Mouse (Mus musculus) neural tube, embryonic 10.5 days (tissue): Measurements from ENCODE around the gene Ppp2r1a.
A peak's percentile ranks its signal among the peaks of the same experiment; 100 is the strongest.

Experiments
- DNase-seq: peaks from one replicate; pipeline ENCODE4 v3.0.0-alpha.2; 2017; ENCODE audit warnings: low spot score; ENCODE audit errors: extremely low spot score

Gene Ppp2r1a

DNA sequence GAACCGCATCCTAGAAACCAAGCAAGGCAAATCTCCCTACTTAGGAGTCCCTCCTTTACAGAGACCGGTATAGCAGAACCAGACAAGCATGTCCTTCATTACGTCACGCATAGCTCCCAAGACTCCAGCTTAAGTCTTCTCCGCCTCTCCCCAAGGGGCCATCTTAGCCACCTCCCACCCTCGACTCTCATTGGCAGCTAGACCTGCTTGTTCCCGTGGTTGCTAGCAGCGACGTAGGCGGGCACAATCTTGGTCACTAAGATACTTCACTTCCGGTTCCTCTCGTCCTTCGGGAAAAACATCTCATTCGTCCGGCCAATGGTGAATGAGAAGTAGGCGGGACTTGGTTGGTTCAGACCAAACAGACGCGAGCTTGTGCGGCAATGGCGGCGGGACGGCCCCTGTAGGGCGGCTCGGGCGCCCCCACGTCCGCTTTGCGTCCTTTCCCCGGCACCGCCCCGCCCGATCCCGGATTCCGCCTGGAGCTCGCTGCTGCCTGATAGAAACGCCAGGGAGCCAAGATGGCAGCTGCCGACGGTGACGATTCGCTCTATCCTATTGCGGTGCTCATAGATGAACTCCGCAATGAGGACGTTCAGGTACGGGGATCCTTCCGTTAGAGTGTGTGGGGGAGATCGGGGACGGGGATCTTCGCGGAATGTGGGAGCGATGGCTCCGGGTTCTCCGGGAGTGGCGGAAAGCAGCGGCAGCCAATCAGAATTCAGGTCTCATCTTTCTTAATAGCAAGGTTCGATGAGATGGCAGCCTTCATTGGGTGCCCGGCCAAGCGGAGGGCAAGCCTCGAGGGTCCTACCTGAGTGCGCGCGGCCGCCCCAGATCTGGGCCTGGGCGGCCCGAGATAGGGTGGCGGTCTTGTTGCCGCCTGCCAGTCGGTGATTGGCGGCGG lies at the start of gene Ppp2r1a:
Gene Ppp2r1a, plus strand, starts transcription at position 327 of the 907 bp plus-strand sequence.
- peak; percentile 95 for DNase-seq

DNA sequence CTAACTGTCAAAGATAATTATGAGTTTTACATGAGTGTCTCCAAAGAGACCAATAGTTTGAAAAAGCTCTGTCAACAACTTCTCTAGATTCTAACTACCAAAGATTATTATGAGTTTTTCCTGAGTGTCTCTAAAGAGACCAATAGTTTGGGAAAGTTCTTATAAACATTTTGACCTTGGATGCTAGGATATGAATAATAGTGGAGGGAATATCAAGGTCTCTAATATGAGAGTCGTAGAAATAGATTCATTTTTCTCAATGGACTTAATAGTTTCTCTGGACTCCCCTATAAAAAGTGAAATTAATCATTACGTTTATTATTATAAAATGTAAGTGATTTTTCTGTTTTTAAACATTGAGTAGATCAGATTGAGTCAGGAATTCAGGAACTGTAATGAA lies 40.1 kb upstream of the Ppp2r1a start, which contains the start of gene Vmn1r231:
Gene Vmn1r231, minus strand, starts transcription at position 101 of the 400 bp plus-strand sequence.
- DNase-seq, result no peak

- DNase-seq, result no peak
Observed at GRCm38 (mm10) chr17:20919614-20920013, 25.5 kb upstream of the Ppp2r1a start, which contains the start of gene Vmn1r232. Gene Vmn1r232, minus strand, starts transcription at chr17:20919714.

DNA sequence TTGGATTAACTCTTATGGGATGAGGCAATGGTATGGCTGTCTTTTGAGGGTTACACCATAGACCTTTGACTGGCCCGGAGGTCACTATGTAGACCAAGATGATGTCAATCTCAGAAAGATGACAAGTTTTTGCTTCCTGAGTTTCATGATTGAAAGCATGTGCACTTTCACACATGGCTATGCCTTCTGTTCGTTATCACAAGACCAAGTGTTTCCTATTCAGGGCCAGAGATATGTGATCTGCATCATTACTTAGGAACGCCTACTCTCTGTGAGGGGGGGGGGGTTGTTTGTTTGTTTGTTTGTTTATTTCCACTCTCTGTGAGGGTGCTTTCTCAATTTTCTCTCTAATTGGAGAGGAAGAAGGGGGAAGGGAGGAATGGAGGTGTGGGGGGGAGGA lies 885 bp upstream of the Ppp2r1a start:
- DNase-seq, result no peak

- DNase-seq, result no peak
Observed at GRCm38 (mm10) chr17:20946026-20946565, 985 bp downstream of the Ppp2r1a start.

DNA sequence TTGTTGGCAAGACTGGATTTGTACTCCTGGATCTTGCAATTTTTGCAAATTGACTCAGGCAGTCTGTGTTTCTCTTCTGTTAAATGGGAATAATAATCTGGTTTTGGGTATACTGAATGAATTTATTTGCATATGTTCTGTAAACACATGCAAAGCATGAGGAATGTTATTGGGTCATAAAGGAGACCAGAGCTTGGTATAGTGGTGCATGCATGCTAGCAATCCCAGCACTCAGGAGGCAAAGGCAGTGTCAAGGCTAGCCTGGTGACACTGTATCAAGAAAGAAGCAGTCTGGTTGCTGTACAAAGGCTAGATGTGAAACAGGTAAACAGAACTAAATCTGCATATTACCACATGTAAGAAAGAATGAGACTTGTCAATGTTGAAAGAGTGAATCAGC lies 1.5 kb downstream of the Ppp2r1a start:
- DNase-seq, result no peak

GRCm38 (mm10) chr17:20960386-20960785 lies 15.3 kb downstream of the Ppp2r1a start:
- DNase-seq, result no peak

GRCm38 (mm10) chr17:20965421-20965820 lies 20.3 kb downstream of the Ppp2r1a start:
- DNase-seq, result peak; percentile 9

DNA sequence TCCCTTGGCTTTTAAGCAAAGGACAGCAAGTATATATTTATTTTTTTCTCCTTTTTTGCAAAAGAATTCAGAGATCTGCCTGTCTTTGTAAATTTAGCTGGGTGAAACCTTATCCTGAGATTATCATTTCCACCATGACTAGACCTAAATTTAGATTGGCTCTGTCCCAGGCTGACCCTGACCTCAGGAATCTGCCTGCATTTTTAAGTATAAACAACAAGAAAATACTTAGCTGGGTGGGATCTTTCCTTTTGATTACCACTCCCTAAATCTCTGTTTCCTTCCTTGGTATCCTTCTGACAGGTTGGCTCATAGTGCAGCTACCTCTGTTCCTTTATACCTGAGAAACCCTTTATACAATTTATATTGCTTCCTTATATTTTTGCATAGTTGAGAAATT lies 21.6 kb downstream of the Ppp2r1a start:
- DNase-seq, result no peak

DNA sequence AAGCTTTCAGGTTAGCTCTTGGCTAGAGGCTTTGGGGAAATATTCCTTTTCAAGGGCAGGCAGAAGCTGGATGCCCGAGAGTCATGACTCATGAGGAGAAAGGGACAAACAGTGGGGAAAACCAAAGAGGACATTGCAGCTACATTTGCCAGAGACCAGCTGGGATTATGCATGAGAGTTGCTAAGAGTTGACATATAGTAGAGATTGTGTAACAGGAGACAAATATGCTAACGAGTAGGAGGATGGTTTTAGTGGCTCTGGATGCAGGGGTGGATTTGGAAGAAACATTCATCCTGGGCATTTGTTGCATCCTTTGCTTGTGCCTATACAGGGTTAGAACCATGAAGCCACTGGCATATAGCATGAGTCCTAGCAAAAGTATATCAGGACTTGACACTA lies 48.6 kb downstream of the Ppp2r1a start:
- DNase-seq, result no peak

- no peak for DNase-seq
Observed at GRCm38 (mm10) chr17:20996364-20996763, 51.3 kb downstream of the Ppp2r1a start, which contains the start of gene Vmn1r233. Gene Vmn1r233, minus strand, starts transcription at chr17:20996464.

- DNase-seq, result peak; percentile 83
Observed at GRCm38 (mm10) chr17:21008382-21009331, 63.5 kb downstream of the Ppp2r1a start, which contains the start of gene Zfp160. Gene Zfp160, plus strand, starts transcription at chr17:21008903.

- no peak for DNase-seq
Observed at GRCm38 (mm10) chr17:21009726-21010125, 64.6 kb downstream of the Ppp2r1a start.
